Mouse (Mus musculus): ENCODE measurements around the gene Iqgap2. TPM values are rescaled to one million over a fixed set of nuclear protein-coding genes. Genes with fewer than 3 reads are reported as not detected.

Gene Iqgap2
- polyA plus RNA-seq, 1 experiment from 2014 or later = 31.5 TPM

- no peak overlapping the region for H3K27ac ChIP-seq (ENCODE audit: low read depth, low read length)
- TF ChIP-seq CTCF (IDR thresholded peaks at IDR 0.05; ENCODE audit: low read depth) = no peak
- no peaks in the 10 kb centered on the region for H3K9me3 ChIP-seq (ENCODE audit: control insufficient read depth)
- no peaks in the 10 kb centered on the region for H3K36me3 ChIP-seq (ENCODE audit: control insufficient read depth, insufficient read depth)
- H3K27me3 ChIP-seq (replicated peaks; ENCODE audit: control insufficient read depth, insufficient read depth, low read length) = no peaks in the 10 kb centered on the region
- H3K4me1 ChIP-seq (replicated peaks; ENCODE audit: control insufficient read depth, insufficient read depth, low read length) = 0 out of 2 replicates have a peak, but pooled peaks cover 7% of the 10 kb centered on the region
- ATAC-seq = no peak
- H3K4me3 ChIP-seq (ENCODE audit: low read depth, low read length) = no peak overlapping the region
- H3K4me2 ChIP-seq (replicated peaks; ENCODE audit: low read depth) = no peak overlapping the region
- H3K9ac ChIP-seq (ENCODE audit: low read depth, low read length) = no peak overlapping the region
- 94% methylated on average over 4 of the region's 4 CpGs for WGBS
Observed at GRCm38 (mm10) chr13:95893166-95893565, 1.4 kb upstream of the Iqgap2 start.

- H3K4me3 ChIP-seq (ENCODE audit: low read depth, low read length) = peak overlapping the region; percentile 79
- 0 out of 2 replicates have a peak, but pooled peaks cover 7% of the 10 kb centered on the region for H3K4me1 ChIP-seq (replicated peaks; ENCODE audit: control insufficient read depth, insufficient read depth, low read length)
- H3K27ac ChIP-seq (ENCODE audit: low read depth, low read length) = no peak overlapping the region
- no peaks in the 10 kb centered on the region for H3K36me3 ChIP-seq (ENCODE audit: control insufficient read depth, insufficient read depth)
- ATAC-seq = no peak
- H3K9ac ChIP-seq (ENCODE audit: low read depth, low read length) = no peak overlapping the region
- 24% methylated on average over 12 of the region's 12 CpGs for WGBS
- H3K4me2 ChIP-seq (replicated peaks; ENCODE audit: low read depth) = peak overlapping the region; percentile 99
- no peaks in the 10 kb centered on the region for H3K27me3 ChIP-seq (replicated peaks; ENCODE audit: control insufficient read depth, insufficient read depth, low read length)
- TF ChIP-seq CTCF (IDR thresholded peaks at IDR 0.05; ENCODE audit: low read depth) = no peak
- no peaks in the 10 kb centered on the region for H3K9me3 ChIP-seq (ENCODE audit: control insufficient read depth)
Observed at GRCm38 (mm10) chr13:95892611-95893145, 956 bp upstream of the Iqgap2 start.

- Histone ChIP-seq H3K27me3 (replicated peaks; ENCODE audit: control insufficient read depth, insufficient read depth, low read length) (no peaks in the 10 kb centered on the region), H3K4me2 (replicated peaks; ENCODE audit: low read depth) (peak overlapping the region; percentile 99), H3K36me3 (ENCODE audit: control insufficient read depth, insufficient read depth) (no peaks in the 10 kb centered on the region), H3K9me3 (ENCODE audit: control insufficient read depth) (no peaks in the 10 kb centered on the region), H3K9ac (ENCODE audit: low read depth, low read length) (peak overlapping the region; percentile 94), H3K4me1 (replicated peaks; ENCODE audit: control insufficient read depth, insufficient read depth, low read length) (0 out of 2 replicates have a peak, but pooled peaks cover 7% of the 10 kb centered on the region), H3K27ac (ENCODE audit: low read depth, low read length) (peak overlapping the region; percentile 95), H3K4me3 (ENCODE audit: low read depth, low read length) (peak overlapping the region; percentile 79)
- 2% methylated on average over 31 of the region's 52 CpGs for WGBS
- peak; percentile 66 for ATAC-seq
- TF ChIP-seq CTCF (IDR thresholded peaks at IDR 0.05; ENCODE audit: low read depth) = peak; percentile 94
Observed at GRCm38 (mm10) chr13:95891926-95892610, 346 bp upstream of the Iqgap2 start.

- H3K4me1 ChIP-seq (replicated peaks; ENCODE audit: control insufficient read depth, insufficient read depth, low read length) = 0 out of 2 replicates have a peak, but pooled peaks cover 7% of the 10 kb centered on the region
- 0% methylated on average over 33 of the region's 33 CpGs for WGBS
- H3K4me2 ChIP-seq (replicated peaks; ENCODE audit: low read depth) = peak overlapping the region; percentile 99
- peak overlapping the region; percentile 95 for H3K27ac ChIP-seq (ENCODE audit: low read depth, low read length)
- H3K36me3 ChIP-seq (ENCODE audit: control insufficient read depth, insufficient read depth) = no peaks in the 10 kb centered on the region
- peak; percentile 69 for TF ChIP-seq CTCF (IDR thresholded peaks at IDR 0.05; ENCODE audit: low read depth)
- ATAC-seq = peak; percentile 80
- peak overlapping the region; percentile 94 for H3K9ac ChIP-seq (ENCODE audit: low read depth, low read length)
- H3K27me3 ChIP-seq (replicated peaks; ENCODE audit: control insufficient read depth, insufficient read depth, low read length) = no peaks in the 10 kb centered on the region
- no peaks in the 10 kb centered on the region for H3K9me3 ChIP-seq (ENCODE audit: control insufficient read depth)
- peak overlapping the region; percentile 79 for H3K4me3 ChIP-seq (ENCODE audit: low read depth, low read length)
Observed at GRCm38 (mm10) chr13:95890851-95891471, 761 bp downstream of the Iqgap2 start.

DNA sequence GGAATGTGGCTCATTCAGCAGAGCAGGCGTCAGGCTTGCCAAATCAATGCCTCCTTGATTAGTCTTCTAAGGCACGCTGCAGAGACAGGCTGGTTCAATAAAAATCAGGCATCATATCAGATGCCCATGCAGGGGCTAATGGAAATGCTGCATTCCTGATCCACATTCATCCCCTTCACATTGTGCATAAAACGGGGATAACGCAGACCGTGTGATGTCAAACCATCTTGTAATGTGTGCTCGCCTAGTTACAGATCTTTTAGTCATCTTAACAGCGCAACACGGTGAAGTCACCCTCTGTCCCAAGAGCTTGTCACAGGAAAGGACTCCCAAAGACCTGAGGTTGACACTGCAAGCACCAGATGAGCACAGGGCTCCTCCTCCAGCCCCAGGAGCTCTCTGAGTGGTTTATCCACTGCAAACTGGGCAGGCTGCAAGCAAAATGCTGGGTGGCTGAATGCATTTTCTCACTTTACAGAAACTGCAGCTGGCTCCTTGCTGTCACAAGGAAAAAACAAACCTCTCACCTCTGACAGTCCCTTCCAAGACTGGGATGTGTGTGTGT, 1.7 kb downstream of the Iqgap2 start:
- H3K9ac ChIP-seq (ENCODE audit: low read depth, low read length) = no peak overlapping the region
- H3K4me2 ChIP-seq (replicated peaks; ENCODE audit: low read depth) = peak overlapping the region; percentile 99
- H3K36me3 ChIP-seq (ENCODE audit: control insufficient read depth, insufficient read depth) = no peaks in the 10 kb centered on the region
- no peak for ATAC-seq
- H3K27me3 ChIP-seq (replicated peaks; ENCODE audit: control insufficient read depth, insufficient read depth, low read length) = no peaks in the 10 kb centered on the region
- WGBS = 34% methylated on average over 8 of the region's 8 CpGs
- H3K4me1 ChIP-seq (replicated peaks; ENCODE audit: control insufficient read depth, insufficient read depth, low read length) = 0 out of 2 replicates have a peak, but pooled peaks cover 7% of the 10 kb centered on the region
- peak overlapping the region; percentile 46; the same call in 1 of the 2 replicates for H3K27ac ChIP-seq (ENCODE audit: low read depth, low read length)
- peak overlapping the region; percentile 79 for H3K4me3 ChIP-seq (ENCODE audit: low read depth, low read length)
- no peak for TF ChIP-seq CTCF (IDR thresholded peaks at IDR 0.05; ENCODE audit: low read depth)
- H3K9me3 ChIP-seq (ENCODE audit: control insufficient read depth) = no peaks in the 10 kb centered on the region

DNA sequence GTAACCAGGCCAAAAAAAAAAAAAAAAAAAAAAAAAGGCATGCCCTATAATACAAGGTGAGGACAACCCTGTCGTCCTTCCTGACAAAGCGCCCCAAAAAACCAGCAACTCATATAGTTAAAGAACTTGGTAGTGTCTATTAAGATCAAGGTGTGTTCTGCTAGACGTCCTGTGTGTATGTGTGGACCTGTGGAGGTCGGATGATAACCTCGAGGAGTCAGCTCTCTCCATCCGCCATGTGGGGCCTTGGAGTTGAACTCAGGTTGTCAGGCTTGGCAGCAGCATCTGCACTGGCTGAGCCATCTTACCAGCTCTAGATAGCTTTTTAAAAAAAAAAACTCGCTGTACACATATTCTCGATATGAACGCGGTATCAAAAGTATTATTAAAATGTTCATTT, 2.4 kb downstream of the Iqgap2 start:
- 85% methylated on average over 10 of the region's 10 CpGs for WGBS
- Histone ChIP-seq H3K4me2 (replicated peaks; ENCODE audit: low read depth) (no peak overlapping the region), H3K27me3 (replicated peaks; ENCODE audit: control insufficient read depth, insufficient read depth, low read length) (no peaks in the 10 kb centered on the region), H3K4me1 (replicated peaks; ENCODE audit: control insufficient read depth, insufficient read depth, low read length) (0 out of 2 replicates have a peak, but pooled peaks cover 7% of the 10 kb centered on the region), H3K9ac (ENCODE audit: low read depth, low read length) (no peak overlapping the region), H3K9me3 (ENCODE audit: control insufficient read depth) (no peaks in the 10 kb centered on the region), H3K36me3 (ENCODE audit: control insufficient read depth, insufficient read depth) (no peaks in the 10 kb centered on the region), H3K27ac (ENCODE audit: low read depth, low read length) (no peak overlapping the region), H3K4me3 (ENCODE audit: low read depth, low read length) (no peak overlapping the region)
- no peak for TF ChIP-seq CTCF (IDR thresholded peaks at IDR 0.05; ENCODE audit: low read depth)
- ATAC-seq = no peak
